Mouse (Mus musculus): ENCODE results near the gene Gm37240. TPM values are rescaled to one million over a fixed set of nuclear protein-coding genes. Genes with fewer than 3 reads are reported as not detected.
A peak's percentile ranks its signal among the peaks of the same experiment; 100 is the strongest.

Gene Gm37240
- polyA plus RNA-seq, 1 experiment from 2014 or later: 0.52 TPM

MicroRNAs encoded within 50 kb of the gene (microRNA counts, 519-probe panel; counts per million panel counts)
- 582 counts per million, percentile 70 among the panel's probes with 10 or more counts for microRNA mmu-miR-466k

Small RNAs within 50 kb of the gene (microRNA-seq; reads per million reads assigned to microRNA genes)
- gene Mir466k: not detected

Other genes with a start within 250 kb of the Gm37240 start
- 0.44 and 0.47 TPM in 2 replicates for gene Fam160a1, start 70.2 kb downstream of the Gm37240 start, polyA plus RNA-seq (2016; fragmentation: Nextera tagmentation; extraction: Ambion mirVana)
- gene Glt28d2, start within 50 bp of the Gm37240 start, polyA plus RNA-seq (2016; fragmentation: Nextera tagmentation; extraction: Ambion mirVana): 0.20 and 0.24 TPM in 2 replicates
- 11.9 and 12.7 TPM in 2 replicates for gene Sh3d19, start 83.6 kb upstream of the Gm37240 start, polyA plus RNA-seq (2016; fragmentation: Nextera tagmentation; extraction: Ambion mirVana)
- gene Prss48, start 115.0 kb upstream of the Gm37240 start, polyA plus RNA-seq (2016; fragmentation: Nextera tagmentation; extraction: Ambion mirVana): not detected in 2 replicates